Mouse (Mus musculus): ENCODE data around the gene Tctn3.

Tctn3 gene

GRCm38 (mm10) chr19:40556029-40556428, 56.0 kb downstream of the Tctn3 start:
- no peak for DNase-seq (ENCODE audit: low read depth, low spot score)

GRCm38 (mm10) chr19:40555136-40555535, 56.9 kb downstream of the Tctn3 start:
- no peak for DNase-seq (ENCODE audit: low read depth, low spot score)

GRCm38 (mm10) chr19:40554343-40554742, 57.7 kb downstream of the Tctn3 start:
- no peak for DNase-seq (ENCODE audit: low read depth, low spot score)

GRCm38 (mm10) chr19:40553849-40554248, 58.2 kb downstream of the Tctn3 start:
- DNase-seq (ENCODE audit: low read depth, low spot score), result no peak

- no peak for DNase-seq (ENCODE audit: low read depth, low spot score)
Measured at GRCm38 (mm10) chr19:40553014-40553789, 58.8 kb downstream of the Tctn3 start.

- DNase-seq (ENCODE audit: low read depth, low spot score), result no peak
Measured at GRCm38 (mm10) chr19:40549516-40550135, 62.4 kb downstream of the Tctn3 start.

- no peak for DNase-seq (ENCODE audit: low read depth, low spot score)
Measured at GRCm38 (mm10) chr19:40548796-40549515, 63.1 kb downstream of the Tctn3 start.

- DNase-seq (ENCODE audit: low read depth, low spot score), result no peak
Measured at GRCm38 (mm10) chr19:40548386-40548785, 63.6 kb downstream of the Tctn3 start.
